Mouse (Mus musculus): ENCODE measurements at regions not wholly inside any gene's neighbourhood (a gene's known extent, or its start where the extent isn't known, plus 50 kb on each side); places are given as distances from the start of the nearest gene placed in this dataset.

GRCm38 (mm10) chr1:72014580-72014979 is 197.5 kb downstream of the Mreg start:
- DNase-seq, result peak; percentile 34 to 50
- H3K27me3 ChIP-seq (ENCODE audit: control insufficient read depth, insufficient read depth, low read length), result no peaks in the 10 kb centered on the region
- H3K79me2 ChIP-seq (replicated peaks; ENCODE audit: control insufficient read depth, insufficient read depth, low read length), result no peaks in the 10 kb centered on the region
- H3K4me3 ChIP-seq, result no peak overlapping the region
- 9% methylated on average over 2 of the region's 2 CpGs for WGBS
- TF ChIP-seq POLR2A (IDR thresholded peaks at IDR 0.05; ENCODE audit: insufficient read depth, low read depth, low read length), result no peak
- TF ChIP-seq CTCF (IDR thresholded peaks at IDR 0.05), result peak; percentile 31
- 0 out of 2 replicates have a peak, but pooled peaks have one; percentile 40 for TF ChIP-seq EP300 (IDR thresholded peaks at IDR 0.05; ENCODE audit: insufficient read depth, low read depth, low read length)
- no peak overlapping the region for H3K9ac ChIP-seq (ENCODE audit: low read depth, low read length)
- peaks cover 2% of the 10 kb centered on the region; the same call in 1 of the 2 replicates for H3K36me3 ChIP-seq (ENCODE audit: control insufficient read depth, insufficient read depth, low read length)
- H3K4me1 ChIP-seq (ENCODE audit: control insufficient read depth, insufficient read depth, low read length), result peaks cover 5% of the 10 kb centered on the region
- H3K27ac ChIP-seq, result peak overlapping the region; percentile 32; the same call in 1 of the 2 replicates
- intact Hi-C loops (cut with DNase I), result no loop called here

GRCm38 (mm10) chr1:72013863-72014262 is 198.2 kb downstream of the Mreg start:
- peaks cover 7% of the 10 kb centered on the region for H3K4me1 ChIP-seq (ENCODE audit: control insufficient read depth, insufficient read depth, low read length)
- 26% methylated on average over 7 of the region's 7 CpGs for WGBS
- no peak overlapping the region for H3K27ac ChIP-seq
- intact Hi-C loops (cut with DNase I), result no loop called here
- H3K79me2 ChIP-seq (replicated peaks; ENCODE audit: control insufficient read depth, insufficient read depth, low read length), result no peaks in the 10 kb centered on the region
- TF ChIP-seq POLR2A (IDR thresholded peaks at IDR 0.05; ENCODE audit: insufficient read depth, low read depth, low read length) (no peak), CTCF (IDR thresholded peaks at IDR 0.05) (no peak), EP300 (IDR thresholded peaks at IDR 0.05; ENCODE audit: insufficient read depth, low read depth, low read length) (no peak)
- H3K9ac ChIP-seq (ENCODE audit: low read depth, low read length), result no peak overlapping the region
- no peak overlapping the region for H3K4me3 ChIP-seq
- no peaks in the 10 kb centered on the region for H3K27me3 ChIP-seq (ENCODE audit: control insufficient read depth, insufficient read depth, low read length)
- peaks cover 2% of the 10 kb centered on the region; the same call in 1 of the 2 replicates for H3K36me3 ChIP-seq (ENCODE audit: control insufficient read depth, insufficient read depth, low read length)
- peak in 1 of 2 experiments; percentile 34 for DNase-seq

GRCm38 (mm10) chr1:72012710-72013109 is 199.4 kb downstream of the Mreg start:
- Histone ChIP-seq H3K4me1 (ENCODE audit: control insufficient read depth, insufficient read depth, low read length) (peaks cover 7% of the 10 kb centered on the region), H3K4me3 (no peak overlapping the region), H3K9ac (ENCODE audit: low read depth, low read length) (no peak overlapping the region), H3K27me3 (ENCODE audit: control insufficient read depth, insufficient read depth, low read length) (no peaks in the 10 kb centered on the region), H3K79me2 (replicated peaks; ENCODE audit: control insufficient read depth, insufficient read depth, low read length) (no peaks in the 10 kb centered on the region), H3K27ac (no peak overlapping the region), H3K36me3 (ENCODE audit: control insufficient read depth, insufficient read depth, low read length) (peaks cover 2% of the 10 kb centered on the region; the same call in 1 of the 2 replicates)
- WGBS, result 68% methylated on average over 7 of the region's 7 CpGs
- no peak for TF ChIP-seq CTCF (IDR thresholded peaks at IDR 0.05)
- TF ChIP-seq POLR2A (IDR thresholded peaks at IDR 0.05; ENCODE audit: insufficient read depth, low read depth, low read length), result no peak
- TF ChIP-seq EP300 (IDR thresholded peaks at IDR 0.05; ENCODE audit: insufficient read depth, low read depth, low read length), result no peak
- DNase-seq, result no peak
- intact Hi-C loops (cut with DNase I), result no loop called here

- Histone ChIP-seq H3K9ac (ENCODE audit: low read depth, low read length) (no peak overlapping the region), H3K27ac (no peak overlapping the region), H3K4me1 (ENCODE audit: control insufficient read depth, insufficient read depth, low read length) (peaks cover 6% of the 10 kb centered on the region), H3K36me3 (ENCODE audit: control insufficient read depth, insufficient read depth, low read length) (no peaks in the 10 kb centered on the region), H3K79me2 (replicated peaks; ENCODE audit: control insufficient read depth, insufficient read depth, low read length) (no peaks in the 10 kb centered on the region), H3K4me3 (no peak overlapping the region), H3K27me3 (ENCODE audit: control insufficient read depth, insufficient read depth, low read length) (no peaks in the 10 kb centered on the region)
- no peak for TF ChIP-seq POLR2A (IDR thresholded peaks at IDR 0.05; ENCODE audit: insufficient read depth, low read depth, low read length)
- TF ChIP-seq EP300 (IDR thresholded peaks at IDR 0.05; ENCODE audit: insufficient read depth, low read depth, low read length), result no peak
- TF ChIP-seq CTCF (IDR thresholded peaks at IDR 0.05), result no peak
- 34% methylated on average over 7 of the region's 7 CpGs for WGBS
- intact Hi-C loops (cut with DNase I), result no loop called here
- DNase-seq, result no peak
Observed at GRCm38 (mm10) chr1:72009270-72009928, 202.7 kb downstream of the Mreg start.

- Histone ChIP-seq H3K79me2 (replicated peaks; ENCODE audit: control insufficient read depth, insufficient read depth, low read length) (no peaks in the 10 kb centered on the region), H3K9ac (ENCODE audit: low read depth, low read length) (no peak overlapping the region), H3K27me3 (ENCODE audit: control insufficient read depth, insufficient read depth, low read length) (no peaks in the 10 kb centered on the region), H3K27ac (no peak overlapping the region), H3K4me3 (no peak overlapping the region), H3K4me1 (ENCODE audit: control insufficient read depth, insufficient read depth, low read length) (peaks cover 2% of the 10 kb centered on the region), H3K36me3 (ENCODE audit: control insufficient read depth, insufficient read depth, low read length) (no peaks in the 10 kb centered on the region)
- 61% methylated on average over 7 of the region's 7 CpGs for WGBS
- DNase-seq, result no peak
- TF ChIP-seq EP300 (IDR thresholded peaks at IDR 0.05; ENCODE audit: insufficient read depth, low read depth, low read length), result no peak
- TF ChIP-seq POLR2A (IDR thresholded peaks at IDR 0.05; ENCODE audit: insufficient read depth, low read depth, low read length), result no peak
- TF ChIP-seq CTCF (IDR thresholded peaks at IDR 0.05), result no peak
- intact Hi-C loops (cut with DNase I), result no loop called here
Observed at GRCm38 (mm10) chr1:72006696-72007291, 205.3 kb downstream of the Mreg start.

GRCm38 (mm10) chr1:72005956-72006355 is 206.2 kb downstream of the Mreg start:
- no peak overlapping the region for H3K4me3 ChIP-seq
- no peak overlapping the region for H3K27ac ChIP-seq
- DNase-seq, result no peak
- no peaks in the 10 kb centered on the region for H3K79me2 ChIP-seq (replicated peaks; ENCODE audit: control insufficient read depth, insufficient read depth, low read length)
- peaks cover 2% of the 10 kb centered on the region for H3K4me1 ChIP-seq (ENCODE audit: control insufficient read depth, insufficient read depth, low read length)
- intact Hi-C loops (cut with DNase I), result no loop called here
- no peak overlapping the region for H3K9ac ChIP-seq (ENCODE audit: low read depth, low read length)
- no peak for TF ChIP-seq POLR2A (IDR thresholded peaks at IDR 0.05; ENCODE audit: insufficient read depth, low read depth, low read length)
- no peak for TF ChIP-seq EP300 (IDR thresholded peaks at IDR 0.05; ENCODE audit: insufficient read depth, low read depth, low read length)
- TF ChIP-seq CTCF (IDR thresholded peaks at IDR 0.05), result no peak
- no peaks in the 10 kb centered on the region for H3K27me3 ChIP-seq (ENCODE audit: control insufficient read depth, insufficient read depth, low read length)
- H3K36me3 ChIP-seq (ENCODE audit: control insufficient read depth, insufficient read depth, low read length), result no peaks in the 10 kb centered on the region
- WGBS, result 74% methylated on average over 8 of the region's 8 CpGs
